Mouse (Mus musculus) stomach, embryonic 15.5 days (tissue): Measurements from ENCODE around the gene Wwox. TPM values are rescaled to one million over a fixed set of nuclear protein-coding genes. Genes with fewer than 3 reads are reported as not detected.

Experiments
- ATAC-seq: fragments of 200-750 bp; cut with Nextera tagmentation; 2 replicates; pipeline ENCODE4 v1.8.0; 2017; ENCODE audit warnings: low read depth, moderate number of reproducible peaks, moderate TSS enrichment; ENCODE audit not compliant: insufficient read depth, low FRiP score
- H3K27ac ChIP-seq: fragments of 300-500 bp; sonication (generic); 2 replicates; pipeline ENCODE4 v1.5.1; 2015; ENCODE audit warnings: mild to moderate bottlenecking, inconsistent platforms
- H3K27me3 ChIP-seq: fragments of 300-500 bp; sonication (generic); replicated peaks from 2 replicates; pipeline ENCODE4 v1.6.1; 2015; ENCODE audit warnings: inconsistent platforms
- H3K36me3 ChIP-seq: fragments of 300-500 bp; sonication (generic); 2 replicates; pipeline ENCODE4 v1.6.1; 2015; ENCODE audit warnings: inconsistent platforms
- H3K4me1 ChIP-seq: fragments of 300-500 bp; sonication (generic); 2 replicates; pipeline ENCODE4 v1.6.1; 2015; ENCODE audit warnings: inconsistent platforms
- H3K4me2 ChIP-seq: fragments of 300-500 bp; sonication (generic); 2 replicates; pipeline ENCODE4 v1.6.1; 2015; ENCODE audit warnings: mild to moderate bottlenecking, inconsistent platforms
- H3K4me3 ChIP-seq: fragments of 300-500 bp; sonication (generic); replicated peaks from 2 replicates; pipeline ENCODE4 v1.5.1; 2015; ENCODE audit warnings: inconsistent platforms
- H3K9ac ChIP-seq: fragments of 300-500 bp; sonication (generic); 2 replicates; pipeline ENCODE4 v1.6.1; 2015; ENCODE audit warnings: inconsistent platforms
- H3K9me3 ChIP-seq: fragments of 300-500 bp; sonication (generic); 2 replicates; pipeline ENCODE4 v1.6.1; 2016; ENCODE audit warnings: inconsistent platforms
- WGBS: fragments of 180-500 bp; shearing (Covaris S2); methylation state at CpG from one replicate; pipeline ENCODE4 v1.1.7; 2015; 5-methylcytosine and 5-hydroxymethylcytosine counted together
- polyA plus RNA-seq: library from polyadenylated mRNA; unstranded; fragments of >200 nt; fragmentation: Nextera tagmentation; extraction: Ambion mirVana; gene quantifications from 2 replicates; pipeline ENCODE4 v1.2.1, GENCODE M21; 2015

Gene Wwox
- polyA plus RNA-seq: 12.2 and 14.2 TPM in 2 replicates

GRCm38 (mm10) chr8:114439334-114440204 lies at the start of gene Wwox:
Wwox (plus strand) TSS chr8:114439655.
- Histone ChIP-seq H3K9ac (peak within 1 kb of the TSS; percentile 74; the same call in 1 of the 2 replicates), H3K36me3 (no peaks in the 10 kb centered on the region), H3K4me3 (peak within 1 kb of the TSS; percentile 75), H3K27me3 (no peaks in the 10 kb centered on the region), H3K4me2 (peak within 1 kb of the TSS; percentile 94), H3K9me3 (no peaks in the 10 kb centered on the region), H3K4me1 (peaks cover 9% of the 10 kb centered on the region), H3K27ac (peak within 1 kb of the TSS; percentile 74)
- peak; percentile 97 for ATAC-seq
- WGBS: under 1% methylated on average over 54 of the region's 54 CpGs

DNA sequence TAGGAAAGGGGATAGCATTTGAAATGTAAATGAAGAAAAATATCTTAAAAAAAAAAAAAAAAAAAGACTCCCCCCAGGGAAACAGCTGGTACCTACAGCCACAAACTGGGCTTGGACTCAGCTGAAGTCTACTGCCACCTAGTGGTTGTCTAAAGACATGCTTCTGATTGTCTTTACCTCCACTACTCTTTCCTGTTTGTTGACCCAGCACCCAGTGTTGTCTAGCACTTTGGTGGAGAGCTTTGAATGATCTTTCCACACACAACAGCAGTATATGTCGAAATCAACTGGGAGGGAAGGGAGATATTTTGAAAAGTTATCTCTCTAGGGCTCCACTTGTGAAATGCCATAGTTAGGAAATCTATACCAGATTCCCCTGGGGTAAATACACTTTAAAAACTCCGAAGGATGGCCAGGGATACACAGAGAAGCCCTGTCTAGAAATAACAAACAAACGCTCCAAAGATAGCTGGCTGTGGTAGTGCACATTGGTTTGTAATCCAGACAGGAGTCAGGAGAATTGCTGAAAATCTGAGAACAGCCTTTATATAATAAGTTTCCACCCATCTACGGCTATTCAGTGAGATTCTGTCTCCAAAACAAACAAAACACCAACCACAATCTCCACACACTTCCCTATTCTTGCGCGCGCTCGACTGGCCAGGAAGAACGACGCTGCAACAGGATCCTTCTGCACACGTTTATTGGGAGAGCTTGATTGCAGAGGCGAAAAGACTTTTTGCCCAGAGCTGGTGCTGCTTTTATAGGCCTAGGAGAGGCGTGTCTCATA lies 48.8 kb upstream of the Wwox start:
- H3K9me3 ChIP-seq: no peaks in the 10 kb centered on the region
- no peak overlapping the region for H3K9ac ChIP-seq
- no peaks in the 10 kb centered on the region for H3K36me3 ChIP-seq
- no peak overlapping the region for H3K4me2 ChIP-seq
- no peaks in the 10 kb centered on the region for H3K27me3 ChIP-seq
- no peak overlapping the region for H3K4me3 ChIP-seq
- no peak for ATAC-seq
- no peaks in the 10 kb centered on the region for H3K4me1 ChIP-seq
- H3K27ac ChIP-seq: no peak overlapping the region
- 87% methylated on average over 12 of the region's 13 CpGs for WGBS

GRCm38 (mm10) chr8:114398326-114398725 lies 41.1 kb upstream of the Wwox start:
- Histone ChIP-seq H3K4me3 (no peak overlapping the region), H3K9ac (no peak overlapping the region), H3K27ac (no peak overlapping the region), H3K36me3 (no peaks in the 10 kb centered on the region), H3K27me3 (no peaks in the 10 kb centered on the region), H3K9me3 (no peaks in the 10 kb centered on the region), H3K4me1 (no peaks in the 10 kb centered on the region), H3K4me2 (no peak overlapping the region)
- ATAC-seq: no peak
- WGBS: 83% methylated on average over 5 of the region's 5 CpGs

DNA sequence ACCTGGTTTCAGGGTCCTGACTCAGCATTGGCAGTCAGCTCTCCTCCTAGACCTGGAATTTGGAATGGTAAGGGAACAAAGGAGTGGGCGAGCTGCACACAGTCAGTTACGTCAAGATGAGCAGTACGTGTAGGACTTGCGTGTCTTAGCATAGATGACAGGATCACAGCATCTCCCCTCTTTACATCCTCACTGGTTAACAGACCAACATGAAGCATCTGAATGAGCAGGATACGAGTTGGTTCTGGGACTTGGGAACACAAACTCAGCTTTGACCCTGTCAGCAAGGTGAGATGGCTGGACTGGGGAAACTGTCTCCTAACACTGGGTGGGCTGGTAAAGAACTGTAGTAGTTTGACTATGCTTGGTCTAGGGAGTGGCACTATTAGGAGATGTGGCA lies 40.2 kb upstream of the Wwox start:
- Histone ChIP-seq H3K9ac (no peak overlapping the region), H3K9me3 (no peaks in the 10 kb centered on the region), H3K27ac (no peak overlapping the region), H3K36me3 (no peaks in the 10 kb centered on the region), H3K4me3 (no peak overlapping the region), H3K4me2 (no peak overlapping the region), H3K4me1 (no peaks in the 10 kb centered on the region), H3K27me3 (no peaks in the 10 kb centered on the region)
- WGBS: 95% methylated on average over 5 of the region's 5 CpGs
- ATAC-seq: no peak

- 68% methylated on average over 7 of the region's 7 CpGs for WGBS
- Histone ChIP-seq H3K4me3 (no peak overlapping the region), H3K9ac (no peak overlapping the region), H3K4me2 (no peak overlapping the region), H3K9me3 (no peaks in the 10 kb centered on the region), H3K4me1 (no peaks in the 10 kb centered on the region), H3K27me3 (no peaks in the 10 kb centered on the region), H3K27ac (no peak overlapping the region), H3K36me3 (no peaks in the 10 kb centered on the region)
- no peak for ATAC-seq
Observed at GRCm38 (mm10) chr8:114401679-114402078, 37.8 kb upstream of the Wwox start.

GRCm38 (mm10) chr8:114411421-114411820 lies 28.0 kb upstream of the Wwox start:
- H3K4me3 ChIP-seq: no peak overlapping the region
- H3K27me3 ChIP-seq: no peaks in the 10 kb centered on the region
- no peak overlapping the region for H3K27ac ChIP-seq
- no peaks in the 10 kb centered on the region for H3K4me1 ChIP-seq
- H3K9ac ChIP-seq: no peak overlapping the region
- WGBS: 75% methylated on average over 3 of the region's 3 CpGs
- no peaks in the 10 kb centered on the region for H3K9me3 ChIP-seq
- no peak for ATAC-seq
- no peak overlapping the region for H3K4me2 ChIP-seq
- no peaks in the 10 kb centered on the region for H3K36me3 ChIP-seq

DNA sequence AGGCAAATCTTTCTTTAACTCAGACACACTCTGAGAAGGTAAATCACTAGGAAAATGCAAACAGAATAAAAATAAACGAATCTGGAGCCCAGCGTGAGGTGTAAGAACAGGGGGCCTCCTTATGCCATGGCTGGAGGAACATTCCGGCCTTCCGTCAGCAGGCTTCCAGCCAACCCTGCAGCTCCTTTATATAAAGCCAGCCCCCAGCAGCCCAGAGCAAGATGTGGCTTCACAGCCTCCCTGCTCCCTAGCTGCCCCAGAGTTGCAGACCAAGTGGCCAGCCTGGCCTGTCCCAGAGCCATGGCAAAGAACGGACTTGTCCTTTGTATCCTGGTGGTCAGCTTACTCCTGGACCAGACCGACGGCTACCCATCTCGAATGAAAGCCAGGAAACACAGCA lies 21.7 kb upstream of the Wwox start, which contains the start of gene Clec3a:
Gene Clec3a, plus strand, starts transcription at position 301 of the 400 bp plus-strand sequence.
- ATAC-seq: no peak
- WGBS: 61% methylated on average over 8 of the region's 8 CpGs
- H3K36me3 ChIP-seq: no peaks in the 10 kb centered on the region

GRCm38 (mm10) chr8:114418486-114418885 lies 21.0 kb upstream of the Wwox start:
- Histone ChIP-seq H3K27me3 (no peaks in the 10 kb centered on the region), H3K9me3 (no peaks in the 10 kb centered on the region), H3K36me3 (no peaks in the 10 kb centered on the region), H3K9ac (no peak overlapping the region), H3K4me1 (no peaks in the 10 kb centered on the region), H3K4me3 (no peak overlapping the region), H3K27ac (no peak overlapping the region), H3K4me2 (no peak overlapping the region)
- 75% methylated on average over 5 of the region's 5 CpGs for WGBS
- no peak for ATAC-seq

More for the DNA sequence above, 21.7 kb upstream of the Wwox start, which contains the start of gene Clec3a:
- Histone ChIP-seq H3K27ac (no peak within 1 kb of the TSS), H3K4me1 (no peaks in the 10 kb centered on the region), H3K4me2 (no peak within 1 kb of the TSS), H3K9ac (no peak within 1 kb of the TSS), H3K4me3 (no peak within 1 kb of the TSS), H3K27me3 (no peaks in the 10 kb centered on the region), H3K9me3 (no peaks in the 10 kb centered on the region)

DNA sequence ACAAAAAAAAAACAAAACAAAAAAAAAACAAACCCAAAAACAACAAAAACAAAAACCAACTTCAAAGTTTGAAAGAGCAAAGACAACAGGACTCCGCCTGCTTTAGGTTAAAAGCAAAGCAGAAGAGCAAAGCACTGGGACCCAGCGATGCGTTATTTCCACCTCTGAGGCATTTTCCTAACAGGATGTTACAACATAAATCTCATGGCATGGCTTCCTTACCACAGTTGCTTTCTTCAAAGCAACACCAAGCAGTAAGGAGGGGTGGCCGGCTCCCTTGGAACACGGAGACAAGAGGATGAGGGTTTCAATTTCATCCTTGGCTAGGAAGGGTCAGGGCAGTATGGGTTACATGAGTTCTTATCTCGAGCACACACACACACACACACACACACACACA lies 20.6 kb upstream of the Wwox start:
- Histone ChIP-seq H3K4me3 (no peak overlapping the region), H3K27me3 (no peaks in the 10 kb centered on the region), H3K9me3 (no peaks in the 10 kb centered on the region), H3K4me2 (no peak overlapping the region), H3K9ac (no peak overlapping the region), H3K36me3 (no peaks in the 10 kb centered on the region), H3K4me1 (no peaks in the 10 kb centered on the region), H3K27ac (no peak overlapping the region)
- no peak for ATAC-seq
- 62% methylated on average over 6 of the region's 6 CpGs for WGBS

DNA sequence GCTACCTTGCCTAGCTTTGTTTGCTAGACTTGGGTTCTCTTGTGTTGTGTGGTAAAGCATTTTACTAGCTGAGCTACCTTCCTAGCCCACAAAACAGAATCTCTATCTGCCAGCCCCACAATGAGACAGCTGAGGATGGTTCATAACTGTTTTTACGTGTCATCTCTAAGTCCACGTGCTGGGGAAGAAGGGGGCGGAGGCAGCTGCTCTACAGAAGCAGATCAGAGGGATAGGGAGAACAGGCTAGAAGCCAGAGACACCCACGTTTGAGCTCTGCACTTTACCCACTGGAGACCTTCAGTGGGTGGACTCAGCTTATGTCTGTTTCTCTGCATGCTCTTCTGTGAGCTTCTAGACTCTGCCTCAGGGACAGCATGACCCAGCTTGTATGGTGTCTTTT lies 17.9 kb upstream of the Wwox start:
- no peak overlapping the region for H3K4me3 ChIP-seq
- H3K4me1 ChIP-seq: no peaks in the 10 kb centered on the region
- WGBS: 69% methylated on average over 4 of the region's 4 CpGs
- H3K9ac ChIP-seq: no peak overlapping the region
- no peaks in the 10 kb centered on the region for H3K9me3 ChIP-seq
- no peak overlapping the region for H3K4me2 ChIP-seq
- no peaks in the 10 kb centered on the region for H3K27me3 ChIP-seq
- H3K27ac ChIP-seq: no peak overlapping the region
- no peaks in the 10 kb centered on the region for H3K36me3 ChIP-seq
- no peak for ATAC-seq

GRCm38 (mm10) chr8:114438236-114438635 lies 1.2 kb upstream of the Wwox start:
- Histone ChIP-seq H3K4me2 (no peak overlapping the region), H3K27ac (no peak overlapping the region), H3K27me3 (no peaks in the 10 kb centered on the region), H3K4me1 (peaks cover 9% of the 10 kb centered on the region), H3K4me3 (no peak overlapping the region), H3K9me3 (no peaks in the 10 kb centered on the region), H3K36me3 (no peaks in the 10 kb centered on the region), H3K9ac (no peak overlapping the region)
- no peak for ATAC-seq
- WGBS: 13% methylated on average over 6 of the region's 6 CpGs

DNA sequence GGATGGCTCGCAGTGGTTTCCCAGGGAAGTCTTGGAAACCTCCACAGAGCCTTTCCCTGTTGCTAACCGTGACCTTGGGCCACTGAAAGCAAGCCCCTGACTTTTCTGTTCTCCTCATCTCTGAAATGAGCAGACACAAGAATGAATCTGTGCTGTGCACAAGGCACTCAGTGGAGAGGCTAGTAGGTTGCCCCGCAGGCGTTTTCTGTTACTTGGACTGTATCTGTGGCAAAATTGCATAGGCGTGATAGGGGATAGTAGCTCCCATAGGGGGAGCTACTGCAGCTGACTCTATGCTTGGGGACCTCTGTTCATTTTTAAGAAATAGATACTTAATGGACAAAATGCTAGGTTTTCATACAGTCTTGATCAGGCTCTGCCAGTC lies 742 bp downstream of the Wwox start:
- Histone ChIP-seq H3K4me1 (peaks cover 9% of the 10 kb centered on the region), H3K36me3 (no peaks in the 10 kb centered on the region), H3K9me3 (no peaks in the 10 kb centered on the region), H3K9ac (peak overlapping the region; percentile 74; the same call in 1 of the 2 replicates), H3K27me3 (no peaks in the 10 kb centered on the region), H3K4me2 (peak overlapping the region; percentile 94), H3K4me3 (peak overlapping the region; percentile 75), H3K27ac (peak overlapping the region; percentile 74; the same call in 1 of the 2 replicates)
- 22% methylated on average over 5 of the region's 5 CpGs for WGBS
- no peak for ATAC-seq
